Mouse (Mus musculus) lung, postnatal 0 days (tissue): ENCODE data around the gene Ints7.

Experiments used
- CTCF ChIP-seq: IDR thresholded peaks from 2 replicates; pipeline ENCODE4 v1.5.1; 2016; ENCODE audit warnings: antibody characterized with exemption, mild to moderate bottlenecking
- EP300 ChIP-seq: IDR thresholded peaks from 2 replicates; pipeline ENCODE4 v1.6.1; 2016; ENCODE audit warnings: antibody characterized with exemption, mild to moderate bottlenecking, control low read depth

GRCm38 (mm10) chr1:191541014-191541413, 34.4 kb upstream of the Ints7 start:
- TF ChIP-seq CTCF (no peak), EP300 (no peak)
